Mouse (Mus musculus) embryonic fibroblast, embryonic 13.5 days (primary cell): ENCODE results near the gene Tnfrsf8.

Experiments used
- CTCF ChIP-seq: IDR thresholded peaks from 2 replicates; pipeline ENCODE4 v1.5.1; 2011; ENCODE audit warnings: mild to moderate bottlenecking, control low read depth, low read length, moderate library complexity, borderline replicate concordance; ENCODE audit not compliant: insufficient read depth
- POLR2A ChIP-seq: IDR thresholded peaks from 2 replicates; pipeline ENCODE4 v1.6.1; 2011; ENCODE audit warnings: low read depth, mild to moderate bottlenecking, control low read depth, low read length, moderate library complexity

- no peak for TF ChIP-seq POLR2A
- no peak for TF ChIP-seq CTCF
Measured at GRCm38 (mm10) chr4:145322995-145323627, 8.1 kb upstream of the Tnfrsf8 start.
